Mouse (Mus musculus) erythroblast, adult 5-6 weeks (primary cell): ENCODE measurements around the gene Vsx1. TPM values are rescaled to one million over a fixed set of nuclear protein-coding genes. Genes with fewer than 3 reads are reported as not detected.

Source experiments
- ATAC-seq: replicated peaks from 2 replicates; pipeline ENCODE4 v1.8.0; 2016; ENCODE audit warnings: moderate number of reproducible peaks, mild to moderate bottlenecking, moderate TSS enrichment, inconsistent platforms; ENCODE audit not compliant: poor library complexity, low FRiP score, severe bottlenecking
- total RNA-seq, 2 experiments: library from RNA; stranded (forward) in 1 of 2; stranded (reverse) in 1 of 2; fragments of 150-400 nt in 1 of 2; fragments of 200-764, 138-1000 nt in 1 of 2; gene quantifications; 2 replicates each; pipeline versions ENCODE4 v1.2.3 to v1.2.4; 2015 to 2017; ENCODE audit warnings: low replicate concordance in 2 of 2

Gene Vsx1
- total RNA-seq, 2 experiments from 2014 or later = not detected

DNA sequence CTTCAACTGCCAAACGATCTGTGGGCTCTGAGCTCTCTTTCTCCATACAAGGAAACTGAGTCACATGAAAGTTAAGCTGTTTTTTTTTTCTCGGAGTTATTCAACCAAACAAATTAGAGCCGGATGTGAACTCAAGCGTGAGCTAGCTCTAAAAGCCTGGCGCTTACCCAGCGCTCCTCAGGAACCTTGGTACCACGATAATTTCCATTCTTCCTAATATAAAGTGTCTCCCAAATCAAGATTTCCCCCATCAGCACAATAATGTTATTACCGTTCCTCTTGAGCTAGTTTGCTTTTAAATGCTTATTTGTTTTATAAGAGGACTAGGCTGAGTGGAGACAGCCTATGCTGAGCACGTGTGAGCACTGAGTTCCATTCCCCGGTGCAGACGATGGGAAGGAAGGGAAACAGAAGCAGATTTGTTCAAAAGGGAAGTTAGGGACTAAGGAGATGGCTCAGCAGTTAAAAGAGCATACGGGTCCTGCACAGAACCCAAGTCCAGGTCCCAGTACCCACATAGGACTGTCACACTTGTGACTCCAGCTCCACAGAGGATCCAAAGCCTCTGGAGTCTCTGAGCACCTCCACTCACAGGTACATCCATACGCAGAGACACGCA, 41.4 kb downstream of the Vsx1 start:
- ATAC-seq = no peak

DNA sequence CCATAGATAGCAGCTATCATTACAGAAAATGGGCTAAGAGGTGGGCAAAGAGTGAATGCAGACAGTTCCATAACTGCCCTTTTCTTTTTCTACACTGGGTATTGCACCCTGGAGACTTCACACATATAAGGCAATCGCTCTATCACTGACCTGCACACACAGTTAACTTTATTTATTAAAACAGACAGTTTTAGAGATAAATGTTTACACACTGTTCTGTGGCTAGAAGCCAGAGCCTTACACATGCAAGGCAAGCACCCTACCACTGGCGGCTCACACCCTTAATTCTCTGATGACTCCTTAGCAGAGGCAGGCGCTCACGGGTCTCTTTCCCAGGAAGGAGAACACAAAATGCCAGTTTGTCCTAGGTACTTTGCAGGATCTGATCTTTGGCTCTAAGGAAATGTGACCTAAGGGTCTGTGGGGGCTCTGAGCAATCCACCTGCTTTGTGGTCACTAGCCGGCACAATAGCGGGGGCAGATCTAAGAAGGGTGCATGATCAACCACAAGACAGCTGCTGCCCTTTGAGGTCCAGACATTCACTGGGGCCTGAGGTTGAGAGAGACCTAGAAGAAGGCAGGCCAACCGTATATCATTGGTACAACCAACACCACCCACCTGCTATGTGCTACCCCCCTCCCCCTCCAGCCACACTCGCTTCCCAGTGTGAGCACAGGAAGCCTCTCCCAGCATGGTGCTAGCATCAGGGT, 42.6 kb downstream of the Vsx1 start:
- ATAC-seq = peak; percentile 84

DNA sequence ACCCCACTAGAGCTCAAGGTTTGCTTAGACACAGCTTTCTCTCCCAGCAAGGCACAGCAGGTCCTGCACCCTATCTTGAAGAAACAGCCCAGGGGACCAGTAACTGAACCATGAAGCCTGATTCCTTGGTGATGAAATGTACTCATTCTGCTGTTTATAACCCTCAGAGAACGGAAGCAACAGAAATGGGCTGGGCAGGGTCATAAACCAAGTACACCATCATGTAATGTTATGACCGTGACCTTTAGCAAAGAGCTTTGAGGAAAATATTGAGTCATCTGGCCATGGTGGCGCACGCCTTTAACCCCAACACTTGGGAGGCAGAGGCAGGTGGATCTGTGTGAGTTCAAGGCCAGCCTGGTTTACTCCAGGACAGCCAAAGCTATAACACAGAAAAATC, 43.9 kb downstream of the Vsx1 start:
- no peak for ATAC-seq

GRCm38 (mm10) chr2:150643726-150644415, 45.3 kb downstream of the Vsx1 start:
- peak; percentile 58; the same call in 1 of the 2 replicates for ATAC-seq

DNA sequence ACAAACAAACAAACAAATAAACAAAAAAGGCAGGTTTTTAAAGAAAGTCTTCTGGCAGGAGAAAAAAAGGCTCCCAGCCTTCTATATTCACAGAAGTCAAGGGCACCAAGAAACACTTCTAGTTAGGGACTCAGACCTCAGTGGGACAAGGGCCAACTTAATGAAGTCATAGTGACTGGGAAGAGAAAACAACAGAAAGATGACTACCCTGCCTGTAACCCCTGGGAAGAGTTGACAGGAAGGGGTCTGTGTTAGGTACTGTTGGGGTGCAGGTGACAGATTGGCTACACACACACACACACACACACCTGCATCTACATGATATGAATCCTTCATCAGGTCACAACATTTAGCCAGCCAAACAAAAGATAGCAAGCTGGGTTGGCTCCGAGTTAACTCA, 46.0 kb downstream of the Vsx1 start:
- no peak for ATAC-seq

DNA sequence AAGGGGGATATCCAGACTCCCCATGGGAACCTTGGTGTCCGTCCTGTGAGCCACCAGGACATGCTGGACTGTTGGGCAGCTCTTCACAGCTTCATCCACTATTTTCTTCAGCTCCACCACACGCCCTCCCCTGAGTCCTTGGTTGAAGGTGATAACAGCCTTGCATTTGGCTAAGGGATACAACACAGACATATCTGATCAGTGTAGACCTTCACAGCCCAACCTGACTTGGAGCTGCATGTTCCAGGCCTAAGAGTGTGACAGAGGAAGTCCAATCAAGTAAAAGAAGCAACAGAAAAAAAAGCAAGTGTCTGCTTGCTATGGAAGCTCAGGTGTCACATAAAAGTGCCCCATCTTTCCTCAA, 50.8 kb downstream of the Vsx1 start:
- ATAC-seq = peak; percentile 76

- peak; percentile 21; the same call in 1 of the 2 replicates for ATAC-seq
Measured at GRCm38 (mm10) chr2:150637702-150638369, 51.3 kb downstream of the Vsx1 start.

- 0 out of 2 replicates have a peak, but pooled peaks have one; percentile 51 for ATAC-seq
Measured at GRCm38 (mm10) chr2:150635877-150636446, 53.2 kb downstream of the Vsx1 start.

Other genes with a start within 250 kb of the Vsx1 start
- gene Zfp442, start 237.9 kb downstream of the Vsx1 start, total RNA-seq (2015; ENCODE audit: low replicate concordance) = 1.5 and 2.5 TPM in 2 replicates
- gene Zfp442, start 237.9 kb downstream of the Vsx1 start, total RNA-seq (2017; ENCODE audit: low replicate concordance) = 0.09 and 0.42 TPM in 2 replicates
- gene Zfp345, start 204.3 kb downstream of the Vsx1 start, total RNA-seq (2015; ENCODE audit: low replicate concordance) = not detected in 2 replicates
- gene Zfp345, start 204.3 kb downstream of the Vsx1 start, total RNA-seq (2017; ENCODE audit: low replicate concordance) = not detected in 2 replicates
- 45.9 and 54.5 TPM in 2 replicates for gene Cst7, start 118.9 kb downstream of the Vsx1 start, total RNA-seq (2015; ENCODE audit: low replicate concordance)
- 40.1 and 48.2 TPM in 2 replicates for gene Cst7, start 118.9 kb downstream of the Vsx1 start, total RNA-seq (2017; ENCODE audit: low replicate concordance)
- gene Apmap, start 80.8 kb downstream of the Vsx1 start, total RNA-seq (2015; ENCODE audit: low replicate concordance) = 3.6 and 15.9 TPM in 2 replicates
- 14.1 and 20.7 TPM in 2 replicates for gene Apmap, start 80.8 kb downstream of the Vsx1 start, total RNA-seq (2017; ENCODE audit: low replicate concordance)
- gene Acss1, start 20.9 kb downstream of the Vsx1 start, total RNA-seq (2015; ENCODE audit: low replicate concordance) = 6.3 and 12.1 TPM in 2 replicates
- 16.0 and 17.6 TPM in 2 replicates for gene Acss1, start 20.9 kb downstream of the Vsx1 start, total RNA-seq (2017; ENCODE audit: low replicate concordance)
- gene Entpd6, start 59.7 kb upstream of the Vsx1 start, total RNA-seq (2015; ENCODE audit: low replicate concordance) = 1.3 and 2.3 TPM in 2 replicates
- 0.56 and 2.6 TPM in 2 replicates for gene Entpd6, start 59.7 kb upstream of the Vsx1 start, total RNA-seq (2017; ENCODE audit: low replicate concordance)
- gene Pygb, start 97.4 kb upstream of the Vsx1 start, total RNA-seq (2015; ENCODE audit: low replicate concordance) = 2.1 and 2.3 TPM in 2 replicates
- gene Pygb, start 97.4 kb upstream of the Vsx1 start, total RNA-seq (2017; ENCODE audit: low replicate concordance) = 6.6 and 8.8 TPM in 2 replicates
- gene Abhd12, start 215.4 kb upstream of the Vsx1 start, total RNA-seq (2015; ENCODE audit: low replicate concordance) = 14.6 and 26.1 TPM in 2 replicates
- gene Abhd12, start 215.4 kb upstream of the Vsx1 start, total RNA-seq (2017; ENCODE audit: low replicate concordance) = 13.4 and 42.8 TPM in 2 replicates
- gene Gins1, start 216.0 kb upstream of the Vsx1 start, total RNA-seq (2015; ENCODE audit: low replicate concordance) = 6.0 and 21.3 TPM in 2 replicates
- gene Gins1, start 216.0 kb upstream of the Vsx1 start, total RNA-seq (2017; ENCODE audit: low replicate concordance) = 21.1 and 23.8 TPM in 2 replicates